ENCODE assay signal across 10 mouse cellular contexts in the genomic region with DNA sequence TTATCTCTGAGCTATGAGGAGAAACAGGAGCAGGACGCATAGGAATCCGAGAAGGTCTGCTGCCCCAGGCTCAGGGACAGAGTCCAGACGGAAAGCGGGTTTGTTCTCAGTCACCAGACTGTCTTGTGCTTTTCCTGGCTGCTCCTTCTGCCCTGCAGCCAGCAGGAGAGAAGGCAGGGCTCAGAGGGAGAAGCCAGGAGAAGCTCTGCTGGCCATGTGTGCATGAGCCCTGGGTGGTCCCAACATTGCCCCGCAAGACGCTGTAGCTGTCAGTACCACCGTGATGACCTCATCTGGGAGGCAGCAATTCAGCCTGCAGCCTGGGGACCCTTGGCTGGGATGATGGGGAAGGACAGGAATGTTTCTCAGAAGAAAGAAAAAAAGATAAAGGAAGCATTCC. TPM values are rescaled to one million over a fixed set of nuclear protein-coding genes. Genes with fewer than 3 reads are reported as not detected.
DNase-seq lines count a peak whose midpoint lies in the region; ATAC-seq lines count a peak whose summit lies in the region.
"Had no signal": no experiment of that assay in that cellular context is flagged by ENCODE, and none has a peak within 500 bp of the region (broad histone marks: within the 10 kb centered on the region; RNA-seq: fewer than 3 reads in every experiment).

No protein-coding gene starts in this region.

- 26% methylated on average over 7 of the region's 7 CpGs for WGBS in embryonic facial prominence, embryonic 11.5 days
- 29% methylated on average over 7 of the region's 7 CpGs for WGBS in intestine, embryonic 16.5 days

- peak; percentile 29 for DNase-seq in kidney, postnatal 14 days
- DNase-seq in kidney, adult 18-20 months, result no peak
- peak; percentile 29 for DNase-seq in brain, adult 2 months (ENCODE audit: low read depth, low spot score)
- peak; percentile 36 for DNase-seq in embryonic facial prominence, embryonic 11.5 days (ENCODE audit: low spot score)
- no peak for DNase-seq in left cerebral cortex, adult 8-10 months (ENCODE audit: low spot score in 2 of 2)
- no peak for DNase-seq in adrenal gland, adult 18-20 months (ENCODE audit: low spot score in 2 of 2)
- DNase-seq: layer of hippocampus, postnatal 36 days; lung, postnatal 14 days had no signal

- no peaks in the 10 kb centered on the region for H3K27me3 ChIP-seq in embryonic facial prominence, embryonic 11.5 days (ENCODE audit: control insufficient read depth, insufficient read depth, low read length)
- H3K27me3 ChIP-seq in intestine, embryonic 16.5 days (replicated peaks; ENCODE audit: control insufficient read depth, insufficient read depth, low read length), result no peaks in the 10 kb centered on the region
- H3K27me3 ChIP-seq: neural tube, embryonic 13.5 days had no signal

- H3K4me1 ChIP-seq in embryonic facial prominence, embryonic 11.5 days (ENCODE audit: control insufficient read depth, insufficient read depth, low read length), result no peaks in the 10 kb centered on the region; the same call in 1 of the 2 replicates
- peaks cover 15% of the 10 kb centered on the region for H3K4me1 ChIP-seq in intestine, embryonic 16.5 days (ENCODE audit: control insufficient read depth, insufficient read depth, low read length)

- no peak for ATAC-seq in embryonic facial prominence, embryonic 11.5 days (replicated peaks; ENCODE audit: insufficient number of reproducible peaks, low FRiP score, low TSS enrichment, low read depth)
- peak; percentile 65 for ATAC-seq in intestine, embryonic 16.5 days

- H3K9me3 ChIP-seq in embryonic facial prominence, embryonic 11.5 days (replicated peaks; ENCODE audit: control insufficient read depth, low read length), result no peaks in the 10 kb centered on the region
- H3K9me3 ChIP-seq in intestine, embryonic 16.5 days (ENCODE audit: control insufficient read depth, low read length), result no peaks in the 10 kb centered on the region
- H3K9me3 ChIP-seq: neural tube, embryonic 13.5 days had no signal

- H3K4me3 ChIP-seq in embryonic facial prominence, embryonic 11.5 days (ENCODE audit: low read depth, low read length), result no peak overlapping the region
- H3K4me3 ChIP-seq in intestine, embryonic 16.5 days (ENCODE audit: low read length), result no peak overlapping the region
- H3K4me3 ChIP-seq: neural tube, embryonic 13.5 days had no signal

- no peaks in the 10 kb centered on the region for H3K36me3 ChIP-seq in embryonic facial prominence, embryonic 11.5 days (replicated peaks; ENCODE audit: control insufficient read depth, insufficient read depth, low read depth, low read length)
- no peaks in the 10 kb centered on the region for H3K36me3 ChIP-seq in intestine, embryonic 16.5 days (ENCODE audit: control insufficient read depth, insufficient read depth, low read length)
- H3K36me3 ChIP-seq: neural tube, embryonic 13.5 days had no signal

- no peak overlapping the region for H3K4me2 ChIP-seq in embryonic facial prominence, embryonic 11.5 days (ENCODE audit: low read depth, low read length)
- no peak overlapping the region for H3K4me2 ChIP-seq in intestine, embryonic 16.5 days (ENCODE audit: low read depth, low read length)
- H3K4me2 ChIP-seq: neural tube, embryonic 13.5 days had no signal

- no peak overlapping the region for H3K27ac ChIP-seq in embryonic facial prominence, embryonic 11.5 days (replicated peaks; ENCODE audit: low read depth, low read length)
- peak overlapping the region; percentile 59 for H3K27ac ChIP-seq in intestine, embryonic 16.5 days (ENCODE audit: low read length)
- H3K27ac ChIP-seq: neural tube, embryonic 13.5 days had no signal

- no peak overlapping the region for H3K9ac ChIP-seq in embryonic facial prominence, embryonic 11.5 days (replicated peaks; ENCODE audit: low read length)
- H3K9ac ChIP-seq in intestine, embryonic 16.5 days (ENCODE audit: low read depth, low read length), result peak overlapping the region; percentile 27; the same call in 1 of the 2 replicates
- H3K9ac ChIP-seq: neural tube, embryonic 13.5 days had no signal

RNA-seq across cellular contexts. Expression of a gene that starts 54.0 kb away (rescaled TPM):
- polyA plus RNA-seq in embryonic facial prominence, embryonic 11.5 days (2014; fragmentation: Nextera tagmentation; extraction: Ambion mirVana), result 433 and 480 TPM in 2 replicates
- polyA plus RNA-seq in intestine, embryonic 16.5 days (2015; fragmentation: Nextera tagmentation; extraction: Ambion mirVana), result 149 and 158 TPM in 2 replicates
- total RNA-seq in left cerebral cortex, adult 8-10 months (2022), result 10 to 100 TPM; 67.0 to 96.0 (median 77.4) TPM
- 10 to 100 TPM; 34.5 to 46.1 TPM for total RNA-seq in adrenal gland, adult 18-20 months (2021)

RNA-seq across cellular contexts. Expression of a gene that starts 54.3 kb away (rescaled TPM):
- 2.9 and 4.3 TPM in 2 replicates for polyA plus RNA-seq in embryonic facial prominence, embryonic 11.5 days (2014; fragmentation: Nextera tagmentation; extraction: Ambion mirVana)
- 4.1 and 4.6 TPM in 2 replicates for polyA plus RNA-seq in intestine, embryonic 16.5 days (2015; fragmentation: Nextera tagmentation; extraction: Ambion mirVana)
- 10 to 100 TPM; 53.6 to 63.6 (median 56.0) TPM for total RNA-seq in left cerebral cortex, adult 8-10 months (2022)
- total RNA-seq in adrenal gland, adult 18-20 months (2021), result 1 to 10 TPM; 6.7 to 7.4 TPM

Comparison
In these comparisons a context has a peak if more than half of its experiments do, and no peak if none do; other contexts are left out.
1. DNase-seq: peak in kidney, postnatal 14 days (single experiment), brain, adult 2 months (single experiment) and embryonic facial prominence, embryonic 11.5 days (single experiment); none in kidney, adult 18-20 months (single experiment), left cerebral cortex, adult 8-10 months (0 of 2) and adrenal gland, adult 18-20 months (0 of 2).
2. RNA of a gene that starts 54.3 kb away (total RNA-seq): 53.6 to 63.6 TPM in left cerebral cortex, adult 8-10 months; 6.7 to 7.4 TPM in adrenal gland, adult 18-20 months; every median in the first group is over 4 times any median in the second.